Mouse (Mus musculus) olfactory bulb, adult 2 months (tissue): ENCODE data around the gene Mccc1.

Source experiments
- CTCF ChIP-seq: fragments of 200-500 bp; IDR thresholded peaks from 2 replicates; pipeline ENCODE4 v1.5.1; 2012; ENCODE audit warnings: low read depth, mild to moderate bottlenecking, low read length, moderate library complexity; ENCODE audit not compliant: insufficient read depth
- POLR2A ChIP-seq: fragments of 200-500 bp; IDR thresholded peaks from 2 replicates; pipeline ENCODE4 v1.6.1; 2012; ENCODE audit warnings: mild to moderate bottlenecking, low read depth, low read length, moderate library complexity; ENCODE audit not compliant: insufficient read depth

GRCm38 (mm10) chr3:35940520-35941135 is 59.9 kb downstream of the Mccc1 start:
- TF ChIP-seq CTCF (no peak), POLR2A (no peak)
